Comparison of ENCODE assay signal across 8 mouse cellular contexts in the genomic region with DNA sequence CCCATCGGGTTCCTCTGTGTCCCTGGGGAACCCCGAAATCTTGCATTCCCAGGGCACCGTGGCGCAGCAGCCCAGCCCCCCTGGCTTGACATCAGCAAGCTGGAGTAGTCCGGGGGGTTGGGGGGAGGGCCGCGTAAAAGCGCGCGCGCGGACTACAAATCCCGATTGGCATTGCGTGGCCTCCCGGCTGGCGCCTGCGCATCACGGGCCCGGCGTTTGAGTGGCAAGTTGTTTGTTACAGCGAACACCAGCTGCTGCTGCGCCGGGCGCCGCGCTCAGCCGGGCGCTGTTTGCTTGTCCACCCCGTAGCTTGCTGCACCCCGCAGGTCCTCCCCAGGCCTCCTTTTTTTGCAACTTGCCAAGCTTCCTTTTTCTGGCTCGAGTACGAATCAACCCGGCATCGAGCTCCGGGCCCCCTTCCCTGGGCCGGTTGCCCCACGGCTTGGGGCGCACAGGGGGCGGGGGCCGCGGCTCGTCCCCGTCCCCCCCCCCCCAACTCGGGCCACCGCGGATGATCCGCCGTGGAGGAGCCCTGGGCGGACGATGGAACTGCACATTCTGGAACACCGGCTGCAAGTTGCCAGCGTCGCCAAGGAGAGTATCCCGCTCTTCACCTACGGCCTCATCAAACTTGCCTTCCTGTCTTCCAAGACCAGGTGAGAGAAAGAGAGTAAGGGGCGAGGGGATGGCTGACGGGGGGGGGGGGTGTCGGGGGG. TPM values are rescaled to one million over a fixed set of nuclear protein-coding genes. Genes with fewer than 3 reads are reported as not detected.
DNase-seq lines count a peak whose midpoint lies in the region; ATAC-seq lines count a peak whose summit lies in the region.

A gene (plus strand): TSS at position 216 of the 716 bp plus-strand sequence.

- peak within 1 kb of the TSS; percentile 56 for H3K27ac ChIP-seq in brown adipose tissue, adult 24 weeks (replicated peaks; ENCODE audit: low read depth, low read length)
- H3K27ac ChIP-seq in forebrain, embryonic 12.5 days: peak within 1 kb of the TSS; percentile 87
- H3K27ac ChIP-seq in heart, embryonic 16.5 days (ENCODE audit: low read length): peak within 1 kb of the TSS; percentile 71
- no peak within 1 kb of the TSS for H3K27ac ChIP-seq in liver, embryonic 13.5 days
- H3K27ac ChIP-seq in stomach, embryonic 14.5 days (ENCODE audit: low read length): peak within 1 kb of the TSS; percentile 45; the same call in 1 of the 2 replicates

- peak within 1 kb of the TSS; percentile 85 for H3K9ac ChIP-seq in forebrain, embryonic 12.5 days
- peak within 1 kb of the TSS; percentile 77 for H3K9ac ChIP-seq in heart, embryonic 16.5 days (ENCODE audit: low read length)
- H3K9ac ChIP-seq in liver, embryonic 13.5 days: peak within 1 kb of the TSS; percentile 68
- peak within 1 kb of the TSS; percentile 50 for H3K9ac ChIP-seq in stomach, embryonic 14.5 days (replicated peaks; ENCODE audit: low read depth, low read length)

- ATAC-seq in CD4-positive, CD25-positive, alpha-beta regulatory T cell, adult 4 months: peak; percentile 97
- ATAC-seq in forebrain, embryonic 12.5 days (ENCODE audit: low FRiP score): peak; percentile 90
- ATAC-seq in heart, embryonic 16.5 days (replicated peaks; ENCODE audit: extremely low read depth, insufficient read depth, low FRiP score): peak; percentile 93
- peak; percentile 71 for ATAC-seq in liver, embryonic 13.5 days (ENCODE audit: low read depth)
- ATAC-seq in stomach, embryonic 14.5 days (ENCODE audit: insufficient number of reproducible peaks, insufficient read depth, low FRiP score, low read depth): peak; percentile 91

- H3K27me3 ChIP-seq in forebrain, embryonic 12.5 days: no peaks in the 10 kb centered on the region
- H3K27me3 ChIP-seq in heart, embryonic 16.5 days (ENCODE audit: control insufficient read depth, insufficient read depth, low read length): no peaks in the 10 kb centered on the region
- peaks cover 18% of the 10 kb centered on the region for H3K27me3 ChIP-seq in liver, embryonic 13.5 days
- H3K27me3 ChIP-seq in stomach, embryonic 14.5 days (ENCODE audit: control insufficient read depth, insufficient read depth, low read length): no peaks in the 10 kb centered on the region

- H3K9me3 ChIP-seq in forebrain, embryonic 12.5 days: no peaks in the 10 kb centered on the region
- 0 out of 2 replicates have a peak, but pooled peaks cover 3% of the 10 kb centered on the region for H3K9me3 ChIP-seq in heart, embryonic 16.5 days (replicated peaks; ENCODE audit: control insufficient read depth, low read length)
- no peaks in the 10 kb centered on the region for H3K9me3 ChIP-seq in liver, embryonic 13.5 days (replicated peaks)
- no peaks in the 10 kb centered on the region for H3K9me3 ChIP-seq in stomach, embryonic 14.5 days (ENCODE audit: control insufficient read depth, low read depth, low read length)

- peaks cover 4% of the 10 kb centered on the region for H3K4me1 ChIP-seq in brown adipose tissue, adult 24 weeks (ENCODE audit: control insufficient read depth, insufficient read depth, insufficient read length, low read length)
- H3K4me1 ChIP-seq in forebrain, embryonic 12.5 days: peaks cover 35% of the 10 kb centered on the region
- peaks cover 23% of the 10 kb centered on the region for H3K4me1 ChIP-seq in heart, embryonic 16.5 days (ENCODE audit: control insufficient read depth, insufficient read depth, low read length)
- H3K4me1 ChIP-seq in liver, embryonic 13.5 days (replicated peaks): peaks cover 14% of the 10 kb centered on the region
- H3K4me1 ChIP-seq in stomach, embryonic 14.5 days (ENCODE audit: control insufficient read depth, insufficient read depth, low read length): peaks cover 23% of the 10 kb centered on the region; the same call in 1 of the 2 replicates

- under 1% methylated on average over 54 of the region's 58 CpGs for WGBS in forebrain, embryonic 12.5 days
- under 1% methylated on average over 54 of the region's 58 CpGs for WGBS in heart, embryonic 16.5 days
- WGBS in liver, embryonic 13.5 days (ENCODE audit: insufficient replicate concordance): under 1% methylated on average over 47 of the region's 58 CpGs
- under 1% methylated on average over 56 of the region's 58 CpGs for WGBS in stomach, embryonic 14.5 days

- peak within 1 kb of the TSS; percentile 86 for H3K4me2 ChIP-seq in forebrain, embryonic 12.5 days
- H3K4me2 ChIP-seq in heart, embryonic 16.5 days (ENCODE audit: low read depth, low read length): peak within 1 kb of the TSS; percentile 73
- peak within 1 kb of the TSS; percentile 85 for H3K4me2 ChIP-seq in liver, embryonic 13.5 days
- peak within 1 kb of the TSS; percentile 92 for H3K4me2 ChIP-seq in stomach, embryonic 14.5 days (replicated peaks; ENCODE audit: low read depth, low read length)

- DNase-seq in kidney, postnatal 25 days: peak; percentile 96 to 97
- DNase-seq in liver, embryonic 13.5 days: peak; percentile 69
- peak; percentile 76 to 84 for DNase-seq in natural killer cell, adult 2 months (ENCODE audit: low spot score in 2 of 2)

- 0 out of 2 replicates have a peak, but pooled peaks cover 3% of the 10 kb centered on the region for H3K36me3 ChIP-seq in forebrain, embryonic 12.5 days (replicated peaks)
- no peaks in the 10 kb centered on the region for H3K36me3 ChIP-seq in heart, embryonic 16.5 days (ENCODE audit: control insufficient read depth, insufficient read depth)
- no peaks in the 10 kb centered on the region for H3K36me3 ChIP-seq in liver, embryonic 13.5 days
- no peaks in the 10 kb centered on the region for H3K36me3 ChIP-seq in stomach, embryonic 14.5 days (ENCODE audit: control insufficient read depth, insufficient read depth, low read length)

- H3K4me3 ChIP-seq in brown adipose tissue, adult 24 weeks (ENCODE audit: insufficient read depth, low read depth, low read length): peak within 1 kb of the TSS; percentile 95
- H3K4me3 ChIP-seq in forebrain, embryonic 12.5 days (replicated peaks): peak within 1 kb of the TSS; percentile 66
- peak within 1 kb of the TSS; percentile 65 for H3K4me3 ChIP-seq in heart, embryonic 16.5 days (ENCODE audit: low read length)
- H3K4me3 ChIP-seq in liver, embryonic 13.5 days (replicated peaks): peak within 1 kb of the TSS; percentile 64
- peak within 1 kb of the TSS; percentile 69 for H3K4me3 ChIP-seq in stomach, embryonic 14.5 days (ENCODE audit: low read depth, low read length)

RNA-seq across cellular contexts. Expression of the gene that starts here (rescaled TPM):
- polyA plus RNA-seq in CD4-positive, CD25-positive, alpha-beta regulatory T cell, adult 4 months (2017; shearing (Covaris generic)): 1 to 10 TPM; 5.5 to 6.9 TPM
- polyA plus RNA-seq in brown adipose tissue, adult 24 weeks (2012; ENCODE audit: insufficient read depth, insufficient read length, missing spikeins): 8.4 and 10.7 TPM in 2 replicates
- 19.4 and 23.1 TPM in 2 replicates for polyA plus RNA-seq in forebrain, embryonic 12.5 days (2016; fragmentation: Nextera tagmentation; extraction: Ambion mirVana)
- 5.5 and 5.9 TPM in 2 replicates for polyA plus RNA-seq in heart, embryonic 16.5 days (2015; fragmentation: Nextera tagmentation; extraction: Ambion mirVana)
- polyA plus RNA-seq in liver, embryonic 13.5 days (2015; fragmentation: Nextera tagmentation; extraction: Ambion mirVana): 0.54 and 0.65 TPM in 2 replicates
- 5.0 and 6.1 TPM in 2 replicates for polyA plus RNA-seq in stomach, embryonic 14.5 days (2014; fragmentation: Nextera tagmentation; extraction: Ambion mirVana)

Comparison
In these comparisons a context has a peak if more than half of its experiments do, and no peak if none do; other contexts are left out.
1. Peak in DNase-seq, ATAC-seq, H3K4me3 ChIP-seq, H3K9ac ChIP-seq and H3K4me2 ChIP-seq in liver, embryonic 13.5 days; RNA of the gene not detected or under 1 TPM.